Mouse (Mus musculus): ENCODE results near the gene Trip11.

DNA sequence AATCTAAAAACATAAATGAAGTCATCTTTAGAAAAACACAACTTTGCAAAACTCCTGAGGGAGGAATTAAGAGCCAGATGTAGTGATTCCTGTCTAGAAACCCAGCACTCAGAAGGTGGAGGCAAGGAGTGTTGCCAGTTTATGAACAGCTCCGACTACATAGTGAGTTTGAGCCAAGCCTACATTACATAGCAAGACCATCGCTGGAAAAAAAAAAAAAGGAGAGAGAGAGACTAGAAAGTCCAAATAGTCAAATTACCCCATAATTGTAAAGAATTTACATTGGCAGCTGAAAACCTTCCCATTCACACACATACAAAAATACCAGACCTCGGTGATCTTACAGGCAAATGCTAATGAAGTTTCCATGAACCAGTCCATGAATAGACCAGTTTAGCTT, 123.8 kb downstream of the Trip11 start:
- TF ChIP-seq CTCF (IDR thresholded peaks at IDR 0.05; ENCODE audit: extremely low read depth, insufficient read depth, insufficient read length, insufficient replicate concordance) (no peak), POLR2A (IDR thresholded peaks at IDR 0.05; ENCODE audit: low read depth, low read length) (no peak)

Measured in spleen, adult 2 months (tissue).